Mouse (Mus musculus): ENCODE results near the gene Fignl1. TPM values are rescaled to one million over a fixed set of nuclear protein-coding genes. Genes with fewer than 3 reads are reported as not detected.

Fignl1 gene
- polyA plus RNA-seq, 1 experiment, result 0.53 TPM

DNA sequence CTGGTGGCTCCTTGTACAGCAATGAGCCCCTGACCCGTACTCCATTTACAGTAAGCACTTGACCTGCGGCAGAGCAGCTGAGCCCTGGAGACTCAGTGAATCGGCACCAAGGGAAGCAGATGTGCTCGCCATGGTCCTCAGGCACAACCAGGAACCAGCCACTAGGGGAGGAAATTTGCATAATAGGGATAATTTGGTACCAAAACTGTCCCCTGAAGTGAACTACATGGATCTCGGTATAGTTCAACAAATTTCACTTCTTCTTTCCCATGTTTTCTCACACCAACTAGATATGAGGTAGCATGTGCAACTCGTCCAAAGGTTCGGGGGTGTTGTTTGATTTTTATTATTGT is 32.0 kb downstream of the Fignl1 start:
- Histone ChIP-seq H3K4me3 (replicated peaks) (no peak overlapping the region), H3K4me1 (ENCODE audit: control insufficient read depth) (peaks cover 3% of the 10 kb centered on the region; the same call in 1 of the 2 replicates), H3K9me3 (ENCODE audit: control insufficient read depth, low read length) (no peaks in the 10 kb centered on the region), H3K36me3 (ENCODE audit: control insufficient read depth) (peaks cover 24% of the 10 kb centered on the region), H3K27me3 (ENCODE audit: control insufficient read depth) (no peaks in the 10 kb centered on the region)
- no peak for TF ChIP-seq TAL1 (IDR thresholded peaks at IDR 0.05; ENCODE audit: low read length)
- TF ChIP-seq GATA1 (IDR thresholded peaks at IDR 0.05; ENCODE audit: low read length), result no peak

DNA sequence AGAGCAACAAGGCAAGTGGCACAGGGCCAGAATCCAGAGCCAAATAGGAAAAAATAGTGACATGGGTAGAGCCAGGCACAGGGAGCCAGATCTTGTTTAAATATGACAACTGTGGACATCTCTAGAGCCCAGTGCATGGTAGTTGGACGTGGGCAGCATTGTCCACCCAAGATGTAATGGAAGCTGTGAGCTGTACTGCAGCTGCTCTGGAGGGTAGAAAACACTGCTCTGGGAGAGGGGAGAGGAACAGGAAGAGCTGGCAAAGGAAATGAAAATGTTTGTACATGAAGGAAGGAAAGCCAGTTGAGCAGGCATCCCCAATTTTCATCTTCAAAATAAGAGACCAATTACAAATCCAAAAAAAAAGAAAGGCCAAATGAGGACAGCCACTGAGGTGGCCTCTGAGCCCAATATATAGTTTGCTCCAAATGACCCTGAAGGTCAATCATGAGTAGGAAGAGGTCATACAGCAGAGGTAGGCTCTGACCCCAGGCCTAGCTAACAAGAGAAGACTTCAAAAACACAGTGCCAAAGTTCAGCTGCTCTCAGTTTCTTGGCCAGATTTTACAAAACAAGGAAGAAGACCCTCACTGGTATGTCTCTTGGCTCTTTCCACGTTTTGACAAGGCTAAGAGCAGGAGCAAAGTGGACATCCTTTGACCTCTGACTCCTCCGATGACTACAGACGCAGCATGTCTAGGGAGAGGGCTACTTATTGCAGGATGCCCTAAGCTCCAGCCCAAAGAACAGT is 32.5 kb downstream of the Fignl1 start:
- Histone ChIP-seq H3K27me3 (ENCODE audit: control insufficient read depth) (no peaks in the 10 kb centered on the region), H3K9me3 (ENCODE audit: control insufficient read depth, low read length) (no peaks in the 10 kb centered on the region), H3K4me3 (replicated peaks) (no peak overlapping the region), H3K36me3 (ENCODE audit: control insufficient read depth) (peaks cover 30% of the 10 kb centered on the region), H3K4me1 (ENCODE audit: control insufficient read depth) (peaks cover 3% of the 10 kb centered on the region; the same call in 1 of the 2 replicates)
- TF ChIP-seq GATA1 (IDR thresholded peaks at IDR 0.05; ENCODE audit: low read length), result no peak
- no peak for TF ChIP-seq TAL1 (IDR thresholded peaks at IDR 0.05; ENCODE audit: low read length)

DNA sequence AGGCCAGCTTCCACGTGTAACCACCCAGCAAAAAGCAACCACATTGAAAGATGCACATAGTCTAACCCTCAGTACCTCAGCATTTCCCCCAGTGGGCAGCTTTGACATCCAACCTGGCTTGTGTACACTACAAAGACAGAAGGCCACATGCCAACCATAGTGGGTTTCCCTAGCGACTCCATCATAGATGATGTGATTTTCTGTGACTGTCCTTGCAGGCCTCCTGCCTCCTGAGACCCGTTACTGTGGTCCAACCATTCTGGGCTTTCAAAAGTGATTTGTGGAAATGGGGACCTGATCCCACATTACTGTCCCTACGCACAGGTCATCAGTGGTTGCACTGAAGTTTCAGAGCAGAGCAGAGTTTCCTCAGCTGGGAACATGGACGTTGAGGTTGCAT is 33.9 kb downstream of the Fignl1 start:
- Histone ChIP-seq H3K36me3 (ENCODE audit: control insufficient read depth) (peaks cover 43% of the 10 kb centered on the region), H3K4me1 (ENCODE audit: control insufficient read depth) (peaks cover 6% of the 10 kb centered on the region), H3K4me3 (replicated peaks) (no peak overlapping the region), H3K27me3 (ENCODE audit: control insufficient read depth) (no peaks in the 10 kb centered on the region), H3K9me3 (ENCODE audit: control insufficient read depth, low read length) (no peaks in the 10 kb centered on the region)
- TF ChIP-seq TAL1 (IDR thresholded peaks at IDR 0.05; ENCODE audit: low read length), result no peak
- no peak for TF ChIP-seq GATA1 (IDR thresholded peaks at IDR 0.05; ENCODE audit: low read length)

DNA sequence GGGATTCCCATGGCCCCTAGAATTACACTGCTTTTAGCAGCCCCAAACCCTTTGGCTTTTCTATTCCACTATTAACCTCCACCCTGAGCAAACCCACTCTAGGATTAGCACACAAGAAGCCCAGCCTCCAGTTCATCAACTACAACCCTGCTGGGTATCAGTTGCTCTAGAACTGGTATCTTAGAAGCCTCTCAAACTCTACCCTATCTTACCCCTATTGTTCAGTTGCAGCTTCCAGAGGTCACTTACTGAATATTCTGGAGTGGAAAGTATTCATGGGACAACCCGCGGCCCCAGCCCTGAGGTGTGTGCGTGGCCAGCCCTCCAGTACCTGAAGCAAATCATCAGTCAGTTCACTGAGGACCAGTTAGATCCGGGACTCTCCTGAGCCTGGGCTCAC is 34.4 kb downstream of the Fignl1 start:
- no peaks in the 10 kb centered on the region for H3K9me3 ChIP-seq (ENCODE audit: control insufficient read depth, low read length)
- H3K27me3 ChIP-seq (ENCODE audit: control insufficient read depth), result no peaks in the 10 kb centered on the region
- no peak overlapping the region for H3K4me3 ChIP-seq (replicated peaks)
- no peak for TF ChIP-seq GATA1 (IDR thresholded peaks at IDR 0.05; ENCODE audit: low read length)
- H3K4me1 ChIP-seq (ENCODE audit: control insufficient read depth), result peaks cover 6% of the 10 kb centered on the region
- H3K36me3 ChIP-seq (ENCODE audit: control insufficient read depth), result peaks cover 48% of the 10 kb centered on the region

DNA sequence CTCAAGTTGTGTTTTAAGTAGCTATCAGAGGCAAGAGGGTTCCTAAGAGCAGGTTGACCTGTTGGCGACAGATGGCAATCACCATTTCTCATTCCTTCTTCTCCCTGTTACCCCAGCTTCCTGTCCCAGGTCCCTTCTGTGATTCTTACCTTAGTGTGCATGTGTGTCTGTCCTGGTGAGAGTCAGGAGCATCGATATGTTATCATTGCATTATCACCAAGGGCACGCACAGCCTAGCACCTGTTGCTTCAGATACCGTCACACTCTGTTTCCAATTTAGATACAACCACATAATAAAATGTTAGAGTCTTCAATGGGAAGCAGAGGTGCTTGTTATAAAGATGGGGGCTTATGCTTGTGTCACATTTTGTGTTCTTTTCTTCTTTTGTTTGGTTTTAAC is 36.6 kb downstream of the Fignl1 start:
- Histone ChIP-seq H3K4me3 (replicated peaks) (no peak overlapping the region), H3K36me3 (ENCODE audit: control insufficient read depth) (peaks cover 68% of the 10 kb centered on the region), H3K4me1 (ENCODE audit: control insufficient read depth) (peaks cover 10% of the 10 kb centered on the region), H3K27me3 (ENCODE audit: control insufficient read depth) (peaks cover 2% of the 10 kb centered on the region; the same call in 1 of the 2 replicates), H3K9me3 (ENCODE audit: control insufficient read depth, low read length) (no peaks in the 10 kb centered on the region)
- TF ChIP-seq GATA1 (IDR thresholded peaks at IDR 0.05; ENCODE audit: low read length) (no peak), TAL1 (IDR thresholded peaks at IDR 0.05; ENCODE audit: low read length) (no peak)

DNA sequence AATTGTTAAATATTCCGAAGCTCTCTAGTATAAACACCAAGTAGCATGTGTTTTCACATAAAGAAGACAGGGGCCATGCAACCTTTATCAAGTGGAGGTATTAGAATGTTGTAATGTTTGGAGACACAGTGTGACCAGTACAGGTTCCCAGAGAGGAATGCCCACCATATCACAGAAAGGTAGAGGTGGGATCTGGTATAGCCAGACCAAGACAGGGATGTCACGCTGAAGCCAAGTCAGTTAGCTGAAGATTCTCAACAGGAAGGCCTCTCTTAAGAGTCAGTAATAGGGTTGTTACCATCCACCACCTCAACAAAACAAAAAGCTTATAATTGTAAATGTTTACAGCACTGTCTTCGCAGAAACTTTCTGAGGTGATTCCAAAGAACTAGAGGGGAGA is 38.1 kb downstream of the Fignl1 start:
- Histone ChIP-seq H3K4me3 (replicated peaks) (no peak overlapping the region), H3K36me3 (ENCODE audit: control insufficient read depth) (peaks cover 83% of the 10 kb centered on the region), H3K4me1 (ENCODE audit: control insufficient read depth) (peaks cover 10% of the 10 kb centered on the region), H3K9me3 (ENCODE audit: control insufficient read depth, low read length) (no peaks in the 10 kb centered on the region), H3K27me3 (ENCODE audit: control insufficient read depth) (peaks cover 2% of the 10 kb centered on the region; the same call in 1 of the 2 replicates)
- TF ChIP-seq TAL1 (IDR thresholded peaks at IDR 0.05; ENCODE audit: low read length) (no peak), GATA1 (IDR thresholded peaks at IDR 0.05; ENCODE audit: low read length) (no peak)

DNA sequence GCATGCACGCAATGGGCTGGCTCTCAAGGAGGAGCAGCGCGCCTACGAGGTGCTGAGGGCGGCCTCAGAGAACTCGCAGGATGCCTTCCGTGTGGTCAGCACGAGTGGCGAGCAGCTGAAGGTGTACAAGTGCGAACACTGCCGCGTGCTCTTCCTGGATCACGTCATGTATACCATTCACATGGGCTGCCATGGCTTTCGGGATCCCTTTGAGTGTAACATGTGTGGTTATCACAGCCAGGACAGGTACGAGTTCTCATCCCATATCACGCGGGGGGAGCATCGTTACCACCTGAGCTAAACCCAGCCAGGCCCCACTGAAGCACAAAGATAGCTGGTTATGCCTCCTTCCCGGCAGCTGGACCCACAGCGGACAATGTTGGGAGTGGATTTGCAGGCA is 39.5 kb downstream of the Fignl1 start:
- Histone ChIP-seq H3K9me3 (ENCODE audit: control insufficient read depth, low read length) (no peaks in the 10 kb centered on the region), H3K27me3 (ENCODE audit: control insufficient read depth) (peaks cover 2% of the 10 kb centered on the region; the same call in 1 of the 2 replicates), H3K4me1 (ENCODE audit: control insufficient read depth) (peaks cover 10% of the 10 kb centered on the region), H3K36me3 (ENCODE audit: control insufficient read depth) (peaks cover 89% of the 10 kb centered on the region), H3K4me3 (replicated peaks) (no peak overlapping the region)
- TF ChIP-seq GATA1 (IDR thresholded peaks at IDR 0.05; ENCODE audit: low read length) (no peak), TAL1 (IDR thresholded peaks at IDR 0.05; ENCODE audit: low read length) (no peak)

DNA sequence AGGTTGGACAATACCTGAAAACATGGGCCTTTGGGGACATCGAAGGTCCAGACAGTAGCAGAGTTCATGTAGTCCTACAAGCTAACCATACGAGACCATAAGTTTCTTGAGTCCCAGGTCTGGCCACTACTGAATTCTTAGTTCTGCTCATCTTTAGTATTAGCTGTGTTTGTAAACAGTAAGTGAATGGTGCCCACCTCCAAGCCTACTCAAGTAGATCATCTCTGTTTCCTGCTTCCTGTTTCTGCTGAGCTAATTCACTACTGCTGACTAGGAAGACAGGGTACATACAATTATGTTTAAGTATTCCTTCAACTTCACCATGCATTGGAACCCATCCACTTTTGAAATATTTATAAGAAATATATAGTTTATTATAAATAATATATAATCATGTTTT is 40.7 kb downstream of the Fignl1 start:
- Histone ChIP-seq H3K9me3 (ENCODE audit: control insufficient read depth, low read length) (no peaks in the 10 kb centered on the region), H3K4me3 (replicated peaks) (no peak overlapping the region), H3K4me1 (ENCODE audit: control insufficient read depth) (peaks cover 10% of the 10 kb centered on the region), H3K27me3 (ENCODE audit: control insufficient read depth) (peaks cover 2% of the 10 kb centered on the region; the same call in 1 of the 2 replicates), H3K36me3 (ENCODE audit: control insufficient read depth) (peaks cover 93% of the 10 kb centered on the region)
- TF ChIP-seq TAL1 (IDR thresholded peaks at IDR 0.05; ENCODE audit: low read length) (no peak), GATA1 (IDR thresholded peaks at IDR 0.05; ENCODE audit: low read length) (no peak)

DNA sequence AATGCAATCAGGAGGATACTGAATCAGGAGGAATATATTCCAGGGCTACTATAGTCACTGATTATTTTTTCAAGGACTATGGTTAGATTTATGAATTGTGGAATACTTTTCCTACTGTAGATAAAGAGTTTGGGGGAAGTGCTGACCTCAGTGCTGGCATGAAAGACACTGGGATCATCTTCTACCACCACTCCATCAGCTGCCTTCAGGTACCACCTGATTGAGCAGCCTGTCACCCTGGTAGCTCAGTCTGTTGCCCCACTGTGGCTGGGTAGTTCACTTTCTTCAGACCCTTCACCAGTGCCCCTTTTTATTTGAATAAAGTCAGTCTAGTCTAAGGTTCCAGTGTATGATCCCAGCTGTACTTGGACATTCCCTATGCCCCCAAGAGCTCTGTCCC is 42.0 kb downstream of the Fignl1 start:
- TF ChIP-seq GATA1 (IDR thresholded peaks at IDR 0.05; ENCODE audit: low read length) (no peak), TAL1 (IDR thresholded peaks at IDR 0.05; ENCODE audit: low read length) (no peak)
- peaks cover 6% of the 10 kb centered on the region for H3K4me1 ChIP-seq (ENCODE audit: control insufficient read depth)
- peaks cover 2% of the 10 kb centered on the region; the same call in 1 of the 2 replicates for H3K27me3 ChIP-seq (ENCODE audit: control insufficient read depth)
- peaks cover 91% of the 10 kb centered on the region for H3K36me3 ChIP-seq (ENCODE audit: control insufficient read depth)
- no peak overlapping the region for H3K4me3 ChIP-seq (replicated peaks)
- no peaks in the 10 kb centered on the region for H3K9me3 ChIP-seq (ENCODE audit: control insufficient read depth, low read length)

All from erythroblast, embryonic 14.5 days (primary cell).